Mouse (Mus musculus) midbrain, embryonic 12.5 days (tissue): Measurements from ENCODE around the gene Mcur1. TPM values are rescaled to one million over a fixed set of nuclear protein-coding genes. Genes with fewer than 3 reads are reported as not detected.

Source experiments
- ATAC-seq: fragments of 200-750 bp; cut with Nextera tagmentation; 2 replicates; pipeline ENCODE4 v1.8.0; 2017; ENCODE audit warnings: low read depth, moderate TSS enrichment, moderate library complexity; ENCODE audit not compliant: low FRiP score
- H3K27ac ChIP-seq: fragments of 300-500 bp; sonication (generic); replicated peaks from 2 replicates; pipeline ENCODE4 v1.5.1; 2016; ENCODE audit warnings: mild to moderate bottlenecking
- H3K27me3 ChIP-seq: fragments of 300-500 bp; sonication (generic); 2 replicates; pipeline ENCODE4 v1.6.1; 2016; ENCODE audit warnings: mild to moderate bottlenecking
- H3K36me3 ChIP-seq: fragments of 300-500 bp; sonication (generic); 2 replicates; pipeline ENCODE4 v1.6.1; 2016
- H3K4me1 ChIP-seq: fragments of 300-500 bp; sonication (generic); 2 replicates; pipeline ENCODE4 v1.6.1; 2016
- H3K4me2 ChIP-seq: fragments of 300-500 bp; sonication (generic); replicated peaks from 2 replicates; pipeline ENCODE4 v1.6.1; 2016; ENCODE audit warnings: mild to moderate bottlenecking, moderate library complexity
- H3K4me3 ChIP-seq: fragments of 300-500 bp; sonication (generic); 2 replicates; pipeline ENCODE4 v1.5.1; 2016; ENCODE audit warnings: mild to moderate bottlenecking
- H3K9ac ChIP-seq: fragments of 300-500 bp; sonication (generic); replicated peaks from 2 replicates; pipeline ENCODE4 v1.6.1; 2016; ENCODE audit warnings: mild to moderate bottlenecking, moderate library complexity
- H3K9me3 ChIP-seq: fragments of 300-500 bp; sonication (generic); 2 replicates; pipeline ENCODE4 v1.6.1; 2016; ENCODE audit warnings: mild to moderate bottlenecking
- WGBS: fragments of 180-500 bp; shearing (Covaris S2); methylation state at CpG from one replicate; pipeline ENCODE4 v1.1.7; 2016; 5-methylcytosine and 5-hydroxymethylcytosine counted together
- polyA plus RNA-seq: library from polyadenylated mRNA; unstranded; fragments of >200 nt; fragmentation: Nextera tagmentation; extraction: Ambion mirVana; gene quantifications from 2 replicates; pipeline ENCODE4 v1.2.1, GENCODE M21; 2016

Gene Mcur1
- polyA plus RNA-seq, 1 experiment from 2014 or later = 12.9 TPM

GRCm38 (mm10) chr13:43583504-43583903 is 23.5 kb upstream of the Mcur1 start:
- Histone ChIP-seq H3K9ac (no peak overlapping the region), H3K9me3 (no peaks in the 10 kb centered on the region), H3K4me3 (no peak overlapping the region), H3K36me3 (no peaks in the 10 kb centered on the region), H3K27me3 (no peaks in the 10 kb centered on the region), H3K27ac (no peak overlapping the region), H3K4me2 (no peak overlapping the region), H3K4me1 (0 out of 2 replicates have a peak, but pooled peaks cover 6% of the 10 kb centered on the region)
- WGBS = 70% methylated on average over 8 of the region's 8 CpGs
- ATAC-seq = no peak

- WGBS = 31% methylated on average over 16 of the region's 16 CpGs
- H3K27ac ChIP-seq = no peak overlapping the region
- H3K4me2 ChIP-seq = peak overlapping the region; percentile 37
- ATAC-seq = no peak
- H3K36me3 ChIP-seq = no peaks in the 10 kb centered on the region
- 0 out of 2 replicates have a peak, but pooled peaks cover 6% of the 10 kb centered on the region for H3K4me1 ChIP-seq
- no peak overlapping the region for H3K9ac ChIP-seq
- no peak overlapping the region for H3K4me3 ChIP-seq
- H3K9me3 ChIP-seq = no peaks in the 10 kb centered on the region
- no peaks in the 10 kb centered on the region for H3K27me3 ChIP-seq
These were observed 23.0 kb upstream of the Mcur1 start for GRCm38 (mm10) chr13:43582961-43583360.

- Histone ChIP-seq H3K36me3 (no peaks in the 10 kb centered on the region), H3K27ac (no peak overlapping the region), H3K4me3 (no peak overlapping the region), H3K4me1 (0 out of 2 replicates have a peak, but pooled peaks cover 6% of the 10 kb centered on the region), H3K9me3 (no peaks in the 10 kb centered on the region), H3K4me2 (no peak overlapping the region), H3K9ac (no peak overlapping the region), H3K27me3 (no peaks in the 10 kb centered on the region)
- ATAC-seq = no peak
- WGBS = 96% methylated on average over 5 of the region's 5 CpGs
These were observed 20.7 kb upstream of the Mcur1 start for GRCm38 (mm10) chr13:43580661-43581060.

GRCm38 (mm10) chr13:43579740-43580139 is 19.7 kb upstream of the Mcur1 start:
- ATAC-seq = no peak
- no peak overlapping the region for H3K4me2 ChIP-seq
- H3K9ac ChIP-seq = no peak overlapping the region
- no peaks in the 10 kb centered on the region for H3K4me1 ChIP-seq
- no peaks in the 10 kb centered on the region for H3K36me3 ChIP-seq
- no peaks in the 10 kb centered on the region for H3K9me3 ChIP-seq
- no peak overlapping the region for H3K27ac ChIP-seq
- no peak overlapping the region for H3K4me3 ChIP-seq
- WGBS = 27% methylated on average over 18 of the region's 18 CpGs
- no peaks in the 10 kb centered on the region for H3K27me3 ChIP-seq

- Histone ChIP-seq H3K27me3 (no peaks in the 10 kb centered on the region), H3K9ac (no peak overlapping the region), H3K9me3 (no peaks in the 10 kb centered on the region), H3K4me3 (no peak overlapping the region), H3K27ac (no peak overlapping the region), H3K4me2 (no peak overlapping the region), H3K36me3 (no peaks in the 10 kb centered on the region), H3K4me1 (no peaks in the 10 kb centered on the region)
- no peak for ATAC-seq
- 89% methylated on average over 12 of the region's 12 CpGs for WGBS
These were observed 17.8 kb upstream of the Mcur1 start for GRCm38 (mm10) chr13:43577766-43578165.

- 72% methylated on average over 5 of the region's 5 CpGs for WGBS
- H3K9ac ChIP-seq = no peak overlapping the region
- H3K4me3 ChIP-seq = no peak overlapping the region
- H3K36me3 ChIP-seq = no peaks in the 10 kb centered on the region
- no peak overlapping the region for H3K27ac ChIP-seq
- H3K4me1 ChIP-seq = no peaks in the 10 kb centered on the region
- no peaks in the 10 kb centered on the region for H3K9me3 ChIP-seq
- ATAC-seq = no peak
- H3K27me3 ChIP-seq = no peaks in the 10 kb centered on the region
- no peak overlapping the region for H3K4me2 ChIP-seq
These were observed 17.3 kb upstream of the Mcur1 start for GRCm38 (mm10) chr13:43577254-43577653.

GRCm38 (mm10) chr13:43575431-43575830 is 15.4 kb upstream of the Mcur1 start:
- Histone ChIP-seq H3K4me3 (no peak overlapping the region), H3K4me2 (no peak overlapping the region), H3K4me1 (no peaks in the 10 kb centered on the region), H3K9me3 (peaks cover 8% of the 10 kb centered on the region; the same call in 1 of the 2 replicates), H3K9ac (no peak overlapping the region), H3K36me3 (no peaks in the 10 kb centered on the region), H3K27ac (no peak overlapping the region), H3K27me3 (no peaks in the 10 kb centered on the region)
- no peak for ATAC-seq
- WGBS = 92% methylated on average over 5 of the region's 5 CpGs

GRCm38 (mm10) chr13:43573979-43574378 is 14.0 kb upstream of the Mcur1 start:
- Histone ChIP-seq H3K36me3 (no peaks in the 10 kb centered on the region), H3K4me2 (no peak overlapping the region), H3K9me3 (peaks cover 8% of the 10 kb centered on the region; the same call in 1 of the 2 replicates), H3K9ac (no peak overlapping the region), H3K27ac (no peak overlapping the region), H3K4me1 (no peaks in the 10 kb centered on the region), H3K4me3 (no peak overlapping the region), H3K27me3 (no peaks in the 10 kb centered on the region)
- WGBS = 74% methylated on average over 2 of the region's 2 CpGs
- ATAC-seq = no peak

GRCm38 (mm10) chr13:43567141-43567891 is 7.3 kb upstream of the Mcur1 start:
- ATAC-seq = no peak
- Histone ChIP-seq H3K4me2 (no peak overlapping the region), H3K36me3 (no peaks in the 10 kb centered on the region), H3K4me1 (0 out of 2 replicates have a peak, but pooled peaks cover 3% of the 10 kb centered on the region), H3K27ac (no peak overlapping the region), H3K9me3 (peaks cover 8% of the 10 kb centered on the region; the same call in 1 of the 2 replicates), H3K9ac (no peak overlapping the region), H3K27me3 (peaks cover 3% of the 10 kb centered on the region; the same call in 1 of the 2 replicates), H3K4me3 (no peak overlapping the region)
- 65% methylated on average over 25 of the region's 25 CpGs for WGBS

- Histone ChIP-seq H3K36me3 (no peaks in the 10 kb centered on the region), H3K27ac (no peak overlapping the region), H3K9me3 (peaks cover 6% of the 10 kb centered on the region; the same call in 1 of the 2 replicates), H3K4me2 (no peak overlapping the region), H3K27me3 (peaks cover 7% of the 10 kb centered on the region; the same call in 1 of the 2 replicates), H3K4me3 (no peak overlapping the region), H3K4me1 (0 out of 2 replicates have a peak, but pooled peaks cover 3% of the 10 kb centered on the region), H3K9ac (no peak overlapping the region)
- 90% methylated on average over 8 of the region's 8 CpGs for WGBS
- ATAC-seq = no peak
These were observed 6.2 kb upstream of the Mcur1 start for GRCm38 (mm10) chr13:43566184-43566583.

GRCm38 (mm10) chr13:43565346-43565745 is 5.4 kb upstream of the Mcur1 start:
- peaks cover 10% of the 10 kb centered on the region; the same call in 1 of the 2 replicates for H3K27me3 ChIP-seq
- 0 out of 2 replicates have a peak, but pooled peaks cover 3% of the 10 kb centered on the region for H3K4me1 ChIP-seq
- no peak overlapping the region for H3K4me3 ChIP-seq
- WGBS = 16% methylated on average over 9 of the region's 9 CpGs
- H3K4me2 ChIP-seq = no peak overlapping the region
- no peak for ATAC-seq
- H3K9me3 ChIP-seq = no peaks in the 10 kb centered on the region
- no peak overlapping the region for H3K27ac ChIP-seq
- no peaks in the 10 kb centered on the region for H3K36me3 ChIP-seq
- no peak overlapping the region for H3K9ac ChIP-seq

GRCm38 (mm10) chr13:43564733-43565132 is 4.7 kb upstream of the Mcur1 start:
- H3K9ac ChIP-seq = no peak overlapping the region
- H3K4me1 ChIP-seq = 0 out of 2 replicates have a peak, but pooled peaks cover 3% of the 10 kb centered on the region
- 94% methylated on average over 5 of the region's 5 CpGs for WGBS
- ATAC-seq = no peak
- H3K36me3 ChIP-seq = no peaks in the 10 kb centered on the region
- no peak overlapping the region for H3K27ac ChIP-seq
- peaks cover 10% of the 10 kb centered on the region; the same call in 1 of the 2 replicates for H3K27me3 ChIP-seq
- H3K9me3 ChIP-seq = no peaks in the 10 kb centered on the region
- no peak overlapping the region for H3K4me3 ChIP-seq
- H3K4me2 ChIP-seq = no peak overlapping the region
